8 mouse cellular contexts compared by ENCODE assay signal in genomic region chr4:152324641-152325562, GRCm38 (mm10). TPM values are rescaled to one million over a fixed set of nuclear protein-coding genes. Genes with fewer than 3 reads are reported as not detected.
A peak's percentile ranks its signal among the peaks of the same experiment; 100 is the strongest.
DNase-seq lines count a peak whose midpoint lies in the region; ATAC-seq and TF ChIP-seq lines count a peak whose summit lies in the region.

No protein-coding gene starts in this region.

- H3K27me3 ChIP-seq in E14TG2a.4 (ENCODE audit: insufficient read depth, low read length) = no peaks in the 10 kb centered on the region
- no peaks in the 10 kb centered on the region for H3K27me3 ChIP-seq in forebrain, embryonic 14.5 days (replicated peaks; ENCODE audit: control insufficient read depth, insufficient read depth, low read length)

- DNase-seq in gastrocnemius, adult 2 months = peak; percentile 37
- DNase-seq in gastrocnemius, postnatal 14 days = no peak
- DNase-seq in forebrain, embryonic 14.5 days (ENCODE audit: low spot score) = no peak
- DNase-seq in cerebellum, adult 11-12 months = no peak
- DNase-seq in cerebellum, postnatal 4 days (ENCODE audit: low spot score in 2 of 2) = no peak
- DNase-seq in frontal cortex, postnatal 10 days (ENCODE audit: low spot score in 2 of 2) = no peak

- 0 out of 2 replicates have a peak overlapping the region, but pooled peaks have one; percentile 29 for H3K9ac ChIP-seq in forebrain, embryonic 14.5 days (ENCODE audit: low read length)

- peaks cover 67% of the 10 kb centered on the region for H3K4me1 ChIP-seq in E14TG2a.4 (replicated peaks; ENCODE audit: low read depth, low read length)
- peaks cover 7% of the 10 kb centered on the region; the same call in 1 of the 2 replicates for H3K4me1 ChIP-seq in forebrain, embryonic 14.5 days (ENCODE audit: control insufficient read depth, insufficient read depth, low read length)

- peak overlapping the region; percentile 99 for H3K4me3 ChIP-seq in gastrocnemius, adult 2 months
- H3K4me3 ChIP-seq in E14TG2a.4 (replicated peaks; ENCODE audit: low read length) (peak overlapping the region; percentile 99), macrophage (ENCODE audit: inconsistent target) (peak overlapping the region; percentile 81)
- peak overlapping the region; percentile 97; the same call in 1 of the 2 replicates for H3K4me3 ChIP-seq in forebrain, embryonic 14.5 days (ENCODE audit: low read depth, low read length)

- WGBS in forebrain, embryonic 14.5 days = 57% methylated on average over 16 of the region's 16 CpGs
- 50% methylated on average over 14 of the region's 16 CpGs for whole genome bisulfite sequencing in macrophage (ENCODE audit: missing documents)

- peaks cover 40% of the 10 kb centered on the region for H3K79me2 ChIP-seq in macrophage (ENCODE audit: inconsistent target)

- peaks cover 37% of the 10 kb centered on the region for H3K36me3 ChIP-seq in E14TG2a.4 (ENCODE audit: insufficient read depth, low read length)
- H3K36me3 ChIP-seq in forebrain, embryonic 14.5 days (ENCODE audit: control insufficient read depth, insufficient read depth, low read length) = peaks cover 21% of the 10 kb centered on the region
- H3K36me3 ChIP-seq in macrophage (ENCODE audit: inconsistent target) = peaks cover 14% of the 10 kb centered on the region; the same call in 1 of the 2 replicates

- H3K4me2 ChIP-seq in forebrain, embryonic 14.5 days (ENCODE audit: low read length) = peak overlapping the region; percentile 32

- peak overlapping the region; percentile 93 for H3K27ac ChIP-seq in gastrocnemius, adult 2 months
- H3K27ac ChIP-seq in forebrain, embryonic 14.5 days (ENCODE audit: low read depth, low read length) = no peak overlapping the region
- H3K27ac ChIP-seq in macrophage = peak overlapping the region; percentile 65

- peak; percentile 40 for ATAC-seq in forebrain, embryonic 14.5 days

- TF ChIP-seq CTCF in gastrocnemius, adult 2 months (IDR thresholded peaks at IDR 0.05) = no peak
- TF ChIP-seq CTCF in E14TG2a.4 (conservative IDR thresholded peaks at IDR 0.05; ENCODE audit: low read length) = no peak

- H3K9me3 ChIP-seq in E14TG2a.4 (ENCODE audit: low read length) = no peaks in the 10 kb centered on the region
- H3K9me3 ChIP-seq in forebrain, embryonic 14.5 days (replicated peaks; ENCODE audit: control insufficient read depth, low read length) = no peaks in the 10 kb centered on the region

- intact Hi-C loops in gastrocnemius, adult 2 months (cut with DNase I) = loop anchor here (5.0 kb wide), 2 partner anchors 152 to 167 kb away; partner anchors contain the start of genes Kcnab2 and Nphp4
- intact Hi-C loops in gastrocnemius, postnatal 14 days (cut with DNase I; ENCODE audit: low total_unique reads) = no loop called here

RNA-seq across cellular contexts. Expression of gene Rpl22, which starts 0.6 kb away (rescaled TPM):
- total RNA-seq in gastrocnemius, adult 2 months (2021) = 100 to 1,000 TPM; 235 to 261 TPM
- 100 to 1,000 TPM; 233 to 251 TPM for total RNA-seq in gastrocnemius, postnatal 14 days (2021)
- polyA plus RNA-seq in forebrain, embryonic 14.5 days (2014; fragmentation: Nextera tagmentation; extraction: Ambion mirVana) = 196 and 235 TPM in 2 replicates
- total RNA-seq in macrophage (2018; cell fraction: chromatin; rRNA removed) = 100 to 1,000 TPM in 1 of 26 experiments, 10 to 100 TPM in 25; 10.9 to 129 (median 44.2) TPM
- total RNA-seq in macrophage (2018; cell fraction: cytosol; rRNA removed) = 100 to 1,000 TPM; 265 to 772 (median 422) TPM
- total RNA-seq in macrophage (2018; cell fraction: nucleus; rRNA removed) = 100 to 1,000 TPM in 3 of 26 experiments, 10 to 100 TPM in 23; 33.6 to 124 (median 63.7) TPM
- 548 to 903 TPM (median 773 TPM) in 3 replicates for polyA plus RNA-seq in macrophage (2018)

RNA-seq across cellular contexts. Expression of gene Rnf207, which starts 6.1 kb away (rescaled TPM):
- not detected for total RNA-seq in gastrocnemius, adult 2 months (2021)
- total RNA-seq in gastrocnemius, postnatal 14 days (2021) = not detected
- 2.4 and 2.5 TPM in 2 replicates for polyA plus RNA-seq in forebrain, embryonic 14.5 days (2014; fragmentation: Nextera tagmentation; extraction: Ambion mirVana)
- 1 to 10 TPM in 1 of 26 experiments, not detected in 25; 1.2 TPM for total RNA-seq in macrophage (2018; cell fraction: chromatin; rRNA removed)
- total RNA-seq in macrophage (2018; cell fraction: cytosol; rRNA removed) = not detected
- total RNA-seq in macrophage (2018; cell fraction: nucleus; rRNA removed) = not detected
- polyA plus RNA-seq in macrophage (2018) = not detected in 3 replicates

RNA-seq across cellular contexts. Expression of gene Chd5, which starts 13.5 kb away (rescaled TPM):
- total RNA-seq in gastrocnemius, adult 2 months (2021) = under 1 TPM; 0.08 to 0.20 TPM
- total RNA-seq in gastrocnemius, postnatal 14 days (2021) = under 1 TPM; 0.11 to 0.45 TPM
- 15.6 and 18.6 TPM in 2 replicates for polyA plus RNA-seq in forebrain, embryonic 14.5 days (2014; fragmentation: Nextera tagmentation; extraction: Ambion mirVana)
- total RNA-seq in macrophage (2018; cell fraction: chromatin; rRNA removed) = 1 to 10 TPM in 2 of 26 experiments, under 1 TPM in 24; 0.16 to 4.3 (median 0.30) TPM
- total RNA-seq in macrophage (2018; cell fraction: cytosol; rRNA removed) = under 1 TPM in 21 of 26 experiments, not detected in 5; under 0.01 to 0.98 (median 0.03) TPM
- total RNA-seq in macrophage (2018; cell fraction: nucleus; rRNA removed) = under 1 TPM in 24 of 26 experiments, not detected in 2; 0.07 to 0.33 (median 0.15) TPM
- 0.03 to 0.06 TPM (median 0.06 TPM) in 3 replicates for polyA plus RNA-seq in macrophage (2018)

RNA-seq across cellular contexts. Expression of gene Icmt, which starts 27.9 kb away (rescaled TPM):
- total RNA-seq in gastrocnemius, adult 2 months (2021) = 10 to 100 TPM; 18.1 to 19.3 TPM
- 10 to 100 TPM; 16.0 to 19.0 TPM for total RNA-seq in gastrocnemius, postnatal 14 days (2021)
- 13.2 and 18.2 TPM in 2 replicates for polyA plus RNA-seq in forebrain, embryonic 14.5 days (2014; fragmentation: Nextera tagmentation; extraction: Ambion mirVana)
- 10 to 100 TPM in 11 of 26 experiments, 1 to 10 TPM in 15; 3.7 to 18.0 (median 8.8) TPM for total RNA-seq in macrophage (2018; cell fraction: chromatin; rRNA removed)
- total RNA-seq in macrophage (2018; cell fraction: cytosol; rRNA removed) = 10 to 100 TPM; 12.8 to 22.0 (median 17.1) TPM
- 10 to 100 TPM; 10.3 to 27.5 (median 17.6) TPM for total RNA-seq in macrophage (2018; cell fraction: nucleus; rRNA removed)
- polyA plus RNA-seq in macrophage (2018) = 7.9 to 19.2 TPM (median 17.9 TPM) in 3 replicates

RNA-seq across cellular contexts. Expression of gene Hes3, which starts 33.4 kb away (rescaled TPM):
- not detected for total RNA-seq in gastrocnemius, adult 2 months (2021)
- total RNA-seq in gastrocnemius, postnatal 14 days (2021) = not detected
- not detected in 2 replicates for polyA plus RNA-seq in forebrain, embryonic 14.5 days (2014; fragmentation: Nextera tagmentation; extraction: Ambion mirVana)
- not detected for total RNA-seq in macrophage (2018; cell fraction: chromatin; rRNA removed)
- total RNA-seq in macrophage (2018; cell fraction: cytosol; rRNA removed) = not detected
- not detected for total RNA-seq in macrophage (2018; cell fraction: nucleus; rRNA removed)
- not detected in 3 replicates for polyA plus RNA-seq in macrophage (2018)
